Mouse (Mus musculus): Measurements from ENCODE around the gene Cfap54.

The Cfap54 gene

GRCm38 (mm10) chr10:93081133-93081779, at the start of gene Cfap54:
Gene Cfap54, minus strand, starts transcription at chr10:93081618.
- DNase-seq (ENCODE audit: low spot score in 2 of 2): peak; percentile 78 to 87

GRCm38 (mm10) chr10:93130456-93130940, 49.1 kb upstream of the Cfap54 start:
- no peak for DNase-seq (ENCODE audit: low spot score in 2 of 2)

GRCm38 (mm10) chr10:93129904-93130455, 48.6 kb upstream of the Cfap54 start:
- DNase-seq (ENCODE audit: low spot score in 2 of 2): no peak

- DNase-seq (ENCODE audit: low spot score in 2 of 2): no peak
Measured at GRCm38 (mm10) chr10:93129345-93129744, 47.9 kb upstream of the Cfap54 start.

GRCm38 (mm10) chr10:93128566-93128965, 47.1 kb upstream of the Cfap54 start:
- DNase-seq (ENCODE audit: low spot score in 2 of 2): no peak

- DNase-seq (ENCODE audit: low spot score in 2 of 2): no peak
Measured at GRCm38 (mm10) chr10:93126025-93126424, 44.6 kb upstream of the Cfap54 start.

GRCm38 (mm10) chr10:93123957-93124613, 42.7 kb upstream of the Cfap54 start:
- DNase-seq (ENCODE audit: low spot score in 2 of 2): no peak

- DNase-seq (ENCODE audit: low spot score in 2 of 2): no peak
Measured at GRCm38 (mm10) chr10:93123310-93123709, 41.9 kb upstream of the Cfap54 start.

GRCm38 (mm10) chr10:93122399-93123184, 41.2 kb upstream of the Cfap54 start:
- no peak for DNase-seq (ENCODE audit: low spot score in 2 of 2)

GRCm38 (mm10) chr10:93121262-93121860, 39.9 kb upstream of the Cfap54 start:
- no peak for DNase-seq (ENCODE audit: low spot score in 2 of 2)

GRCm38 (mm10) chr10:93119809-93120208, 38.4 kb upstream of the Cfap54 start:
- DNase-seq (ENCODE audit: low spot score in 2 of 2): no peak

GRCm38 (mm10) chr10:93116636-93117035, 35.2 kb upstream of the Cfap54 start:
- DNase-seq (ENCODE audit: low spot score in 2 of 2): no peak

- DNase-seq (ENCODE audit: low spot score in 2 of 2): no peak
Measured at GRCm38 (mm10) chr10:93115743-93116142, 34.3 kb upstream of the Cfap54 start.

- no peak for DNase-seq (ENCODE audit: low spot score in 2 of 2)
Measured at GRCm38 (mm10) chr10:93114782-93115181, 33.4 kb upstream of the Cfap54 start.

- DNase-seq (ENCODE audit: low spot score in 2 of 2): no peak
Measured at GRCm38 (mm10) chr10:93113968-93114367, 32.5 kb upstream of the Cfap54 start.

GRCm38 (mm10) chr10:93112021-93112420, 30.6 kb upstream of the Cfap54 start:
- DNase-seq (ENCODE audit: low spot score in 2 of 2): no peak

GRCm38 (mm10) chr10:93111412-93111811, 30.0 kb upstream of the Cfap54 start:
- DNase-seq (ENCODE audit: low spot score in 2 of 2): no peak

- DNase-seq (ENCODE audit: low spot score in 2 of 2): no peak
Measured at GRCm38 (mm10) chr10:93105358-93105757, 23.9 kb upstream of the Cfap54 start.

- peak in 1 of 2 experiments; percentile 25 for DNase-seq (ENCODE audit: low spot score in 2 of 2)
Measured at GRCm38 (mm10) chr10:93104357-93104756, 22.9 kb upstream of the Cfap54 start.

- no peak for DNase-seq (ENCODE audit: low spot score in 2 of 2)
Measured at GRCm38 (mm10) chr10:93103676-93104075, 22.3 kb upstream of the Cfap54 start.

- DNase-seq (ENCODE audit: low spot score in 2 of 2): no peak
Measured at GRCm38 (mm10) chr10:93102321-93102720, 20.9 kb upstream of the Cfap54 start.

Measured in frontal cortex, postnatal 10 days (tissue).